Mouse (Mus musculus) forebrain, embryonic 13.5 days (tissue): ENCODE data around the gene Scn8a. TPM values are rescaled to one million over a fixed set of nuclear protein-coding genes. Genes with fewer than 3 reads are reported as not detected.

Source experiments
- ATAC-seq: fragments of 200-750 bp; cut with Nextera tagmentation; 2 replicates; pipeline ENCODE4 v1.8.0; 2017
- H3K27ac ChIP-seq: fragments of 300-500 bp; sonication (generic); 2 replicates; pipeline ENCODE4 v1.5.1; 2015; ENCODE audit warnings: inconsistent platforms, mild to moderate bottlenecking, moderate library complexity
- H3K27me3 ChIP-seq: fragments of 300-500 bp; sonication (generic); 2 replicates; pipeline ENCODE4 v1.6.1; 2015; ENCODE audit warnings: mild to moderate bottlenecking, inconsistent platforms
- H3K36me3 ChIP-seq: fragments of 300-500 bp; sonication (generic); 2 replicates; pipeline ENCODE4 v1.6.1; 2015; ENCODE audit warnings: mild to moderate bottlenecking, inconsistent platforms; ENCODE audit not compliant: poor library complexity, severe bottlenecking
- H3K4me1 ChIP-seq: fragments of 300-500 bp; sonication (generic); 2 replicates; pipeline ENCODE4 v1.6.1; 2015; ENCODE audit warnings: inconsistent platforms
- H3K4me2 ChIP-seq: fragments of 300-500 bp; sonication (generic); 2 replicates; pipeline ENCODE4 v1.6.1; 2015; ENCODE audit warnings: inconsistent platforms, mild to moderate bottlenecking, moderate library complexity
- H3K4me3 ChIP-seq: fragments of 300-500 bp; sonication (generic); 2 replicates; pipeline ENCODE4 v1.5.1; 2015; ENCODE audit warnings: mild to moderate bottlenecking, inconsistent platforms
- H3K9ac ChIP-seq: fragments of 300-500 bp; sonication (generic); 2 replicates; pipeline ENCODE4 v1.6.1; 2015; ENCODE audit warnings: mild to moderate bottlenecking, inconsistent platforms
- H3K9me3 ChIP-seq: fragments of 300-500 bp; sonication (generic); replicated peaks from 2 replicates; pipeline ENCODE4 v1.6.1; 2016; ENCODE audit warnings: inconsistent platforms
- WGBS: fragments of 180-500 bp; shearing (Covaris S2); methylation state at CpG from one replicate; pipeline ENCODE4 v1.1.7; 2015; 5-methylcytosine and 5-hydroxymethylcytosine counted together
- polyA plus RNA-seq: library from polyadenylated mRNA; unstranded; fragments of >200 nt; fragmentation: Nextera tagmentation; extraction: Ambion mirVana; gene quantifications from 2 replicates; pipeline ENCODE4 v1.2.1, GENCODE M21; 2015

The Scn8a gene
- polyA plus RNA-seq, 1 experiment from 2014 or later: 17.1 TPM

- Histone ChIP-seq H3K27ac (no peak overlapping the region), H3K27me3 (no peaks in the 10 kb centered on the region), H3K9ac (no peak overlapping the region), H3K4me3 (no peak overlapping the region), H3K36me3 (peaks cover 8% of the 10 kb centered on the region), H3K4me2 (no peak overlapping the region), H3K4me1 (peaks cover 15% of the 10 kb centered on the region; the same call in 1 of the 2 replicates), H3K9me3 (no peaks in the 10 kb centered on the region)
- 52% methylated on average over 3 of the region's 3 CpGs for WGBS
- no peak for ATAC-seq
These were observed 134.9 kb downstream of the Scn8a start for GRCm38 (mm10) chr15:101004538-101004937.

GRCm38 (mm10) chr15:101005717-101006116, 136.1 kb downstream of the Scn8a start:
- no peak overlapping the region for H3K4me2 ChIP-seq
- ATAC-seq: no peak
- peaks cover 15% of the 10 kb centered on the region; the same call in 1 of the 2 replicates for H3K4me1 ChIP-seq
- H3K9me3 ChIP-seq: no peaks in the 10 kb centered on the region
- peaks cover 8% of the 10 kb centered on the region for H3K36me3 ChIP-seq
- no peak overlapping the region for H3K27ac ChIP-seq
- H3K9ac ChIP-seq: no peak overlapping the region
- H3K4me3 ChIP-seq: no peak overlapping the region
- no peaks in the 10 kb centered on the region for H3K27me3 ChIP-seq
- 83% methylated on average over 8 of the region's 8 CpGs for WGBS

DNA sequence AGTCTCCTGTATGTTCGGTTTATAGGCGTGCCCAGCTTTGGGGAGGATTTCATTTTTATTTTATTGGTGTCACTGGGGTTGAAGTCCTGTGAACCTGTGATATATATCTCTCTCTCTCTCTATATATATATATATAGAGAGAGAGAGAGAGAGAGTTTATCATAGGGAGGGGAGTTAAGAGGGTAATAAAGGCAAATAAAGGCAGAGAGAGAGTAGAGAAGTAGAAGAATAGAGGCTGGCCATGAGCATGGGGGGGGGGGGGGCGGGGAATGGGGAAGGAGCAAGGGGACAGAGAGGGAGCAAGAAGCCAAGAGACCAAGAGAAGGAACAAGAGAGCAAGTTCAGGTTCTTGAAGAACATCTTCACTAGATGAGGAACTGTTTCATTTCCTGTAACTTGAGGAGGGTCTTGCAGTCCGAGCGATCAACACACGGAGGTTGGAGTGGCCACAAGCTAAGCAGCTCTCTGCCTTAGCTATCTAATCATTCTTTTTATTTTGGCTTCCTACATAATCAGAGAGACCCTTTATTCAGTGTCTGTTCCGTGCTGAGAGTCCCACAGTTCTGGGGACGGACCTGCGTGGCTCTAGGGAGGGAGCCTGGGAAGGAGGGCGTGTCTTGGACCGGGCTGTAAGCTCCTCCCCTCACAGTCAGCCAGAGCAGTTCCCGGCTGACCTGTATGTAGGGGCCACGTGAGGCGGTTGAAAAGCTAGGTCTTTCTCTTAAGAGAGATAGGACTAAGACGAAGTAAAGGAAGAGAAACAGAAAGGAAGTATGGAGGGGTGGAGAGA, 136.8 kb downstream of the Scn8a start:
- H3K4me1 ChIP-seq: peaks cover 15% of the 10 kb centered on the region; the same call in 1 of the 2 replicates
- H3K9me3 ChIP-seq: no peaks in the 10 kb centered on the region
- H3K4me2 ChIP-seq: peak overlapping the region; percentile 61
- H3K36me3 ChIP-seq: peaks cover 12% of the 10 kb centered on the region
- 16% methylated on average over 14 of the region's 15 CpGs for WGBS
- H3K27me3 ChIP-seq: no peaks in the 10 kb centered on the region
- no peak overlapping the region for H3K27ac ChIP-seq
- peak; percentile 81; the same call in 1 of the 2 replicates for ATAC-seq
- H3K4me3 ChIP-seq: peak overlapping the region; percentile 34
- peak overlapping the region; percentile 41; the same call in 1 of the 2 replicates for H3K9ac ChIP-seq

DNA sequence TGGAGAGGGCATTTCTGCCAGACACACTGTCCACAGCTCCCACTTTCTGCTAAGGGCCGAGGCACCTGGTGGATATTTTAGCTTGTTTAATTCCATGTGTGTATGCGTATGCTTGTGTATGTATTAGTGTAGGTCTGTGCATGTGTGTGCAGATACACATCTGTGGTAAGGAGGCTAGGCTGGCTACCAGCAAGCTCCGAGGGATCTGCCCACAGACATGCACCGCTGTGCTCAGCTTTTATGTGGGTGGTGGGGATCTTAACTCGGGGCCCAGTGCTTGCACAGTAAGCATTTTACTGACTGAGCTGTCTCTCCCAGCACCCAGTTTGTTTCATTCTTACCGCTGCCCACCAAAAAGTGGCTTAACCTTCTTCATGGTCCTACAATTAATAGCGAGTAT, 137.6 kb downstream of the Scn8a start:
- peak overlapping the region; percentile 61; the same call in 1 of the 2 replicates for H3K4me2 ChIP-seq
- 72% methylated on average over 7 of the region's 7 CpGs for WGBS

DNA sequence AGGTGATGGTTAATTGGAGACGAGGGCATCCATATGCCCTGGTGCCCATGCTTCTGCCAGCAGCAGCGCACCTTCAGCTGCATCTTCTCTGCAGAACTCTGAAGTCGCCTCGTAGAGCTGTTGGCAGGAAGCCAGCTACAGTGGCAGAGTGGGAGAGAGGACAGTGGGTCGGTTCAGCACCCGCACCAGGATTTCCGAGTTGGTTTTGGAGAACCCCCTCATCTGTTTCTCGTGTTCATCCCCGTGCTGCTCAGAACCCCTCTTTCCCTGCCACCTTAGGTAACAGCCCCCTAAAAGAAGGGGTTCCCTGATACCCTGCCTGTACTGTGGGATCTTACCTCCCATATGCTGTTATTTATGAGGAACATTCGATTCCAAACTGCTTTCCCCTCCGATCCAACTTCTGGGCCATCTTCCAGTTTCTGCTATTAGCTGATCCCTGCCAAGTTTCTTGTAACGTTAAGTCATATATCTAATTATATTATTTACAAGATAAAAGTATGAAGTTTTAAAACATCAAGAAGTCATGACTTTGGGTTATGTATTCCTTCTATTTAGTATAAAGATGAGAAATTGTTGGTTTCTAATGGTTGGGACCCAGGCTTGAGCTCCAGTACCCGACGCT, 138.8 kb downstream of the Scn8a start:
- H3K4me1 ChIP-seq: peaks cover 15% of the 10 kb centered on the region; the same call in 1 of the 2 replicates
- H3K36me3 ChIP-seq: peaks cover 7% of the 10 kb centered on the region
- no peaks in the 10 kb centered on the region for H3K27me3 ChIP-seq
- no peak for ATAC-seq
- no peak overlapping the region for H3K27ac ChIP-seq
- 82% methylated on average over 14 of the region's 14 CpGs for WGBS
- no peak overlapping the region for H3K9ac ChIP-seq
- no peak overlapping the region for H3K4me3 ChIP-seq
- no peak overlapping the region for H3K4me2 ChIP-seq
- H3K9me3 ChIP-seq: no peaks in the 10 kb centered on the region

More for the DNA sequence above, 137.6 kb downstream of the Scn8a start:
- ATAC-seq: no peak
- H3K36me3 ChIP-seq: peaks cover 9% of the 10 kb centered on the region
- no peaks in the 10 kb centered on the region for H3K27me3 ChIP-seq
- no peaks in the 10 kb centered on the region for H3K9me3 ChIP-seq
- no peak overlapping the region for H3K4me3 ChIP-seq
- no peak overlapping the region for H3K9ac ChIP-seq
- H3K27ac ChIP-seq: no peak overlapping the region
- peaks cover 15% of the 10 kb centered on the region; the same call in 1 of the 2 replicates for H3K4me1 ChIP-seq

- Histone ChIP-seq H3K9me3 (no peaks in the 10 kb centered on the region), H3K9ac (no peak overlapping the region), H3K36me3 (peaks cover 27% of the 10 kb centered on the region), H3K4me2 (no peak overlapping the region), H3K4me1 (peaks cover 10% of the 10 kb centered on the region; the same call in 1 of the 2 replicates), H3K27me3 (no peaks in the 10 kb centered on the region), H3K27ac (no peak overlapping the region), H3K4me3 (no peak overlapping the region)
- 86% methylated on average over 6 of the region's 6 CpGs for WGBS
- ATAC-seq: no peak
These were observed 141.7 kb downstream of the Scn8a start for GRCm38 (mm10) chr15:101011352-101011751.

- Histone ChIP-seq H3K4me3 (no peak overlapping the region), H3K27ac (no peak overlapping the region), H3K9ac (no peak overlapping the region), H3K4me2 (no peak overlapping the region), H3K4me1 (peaks cover 4% of the 10 kb centered on the region; the same call in 1 of the 2 replicates), H3K36me3 (peaks cover 20% of the 10 kb centered on the region), H3K9me3 (no peaks in the 10 kb centered on the region), H3K27me3 (no peaks in the 10 kb centered on the region)
- no peak for ATAC-seq
- WGBS: 61% methylated on average over 2 of the region's 2 CpGs
These were observed 159.3 kb downstream of the Scn8a start for GRCm38 (mm10) chr15:101028960-101029359.

DNA sequence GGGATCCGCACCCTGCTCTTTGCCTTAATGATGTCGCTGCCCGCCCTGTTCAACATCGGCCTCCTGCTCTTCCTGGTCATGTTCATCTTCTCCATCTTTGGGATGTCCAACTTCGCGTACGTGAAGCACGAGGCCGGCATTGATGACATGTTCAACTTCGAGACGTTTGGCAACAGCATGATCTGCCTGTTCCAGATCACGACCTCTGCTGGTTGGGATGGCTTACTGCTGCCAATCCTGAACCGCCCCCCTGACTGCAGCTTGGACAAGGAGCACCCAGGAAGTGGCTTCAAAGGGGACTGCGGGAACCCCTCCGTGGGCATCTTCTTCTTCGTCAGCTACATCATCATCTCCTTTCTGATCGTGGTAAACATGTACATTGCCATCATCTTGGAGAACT, 170.0 kb downstream of the Scn8a start:
- H3K4me2 ChIP-seq: no peak overlapping the region
- WGBS: 54% methylated on average over 17 of the region's 17 CpGs
- no peak overlapping the region for H3K27ac ChIP-seq
- no peaks in the 10 kb centered on the region for H3K4me1 ChIP-seq
- peaks cover 44% of the 10 kb centered on the region for H3K36me3 ChIP-seq
- peaks cover 45% of the 10 kb centered on the region for H3K27me3 ChIP-seq
- no peak overlapping the region for H3K9ac ChIP-seq
- no peaks in the 10 kb centered on the region for H3K9me3 ChIP-seq
- ATAC-seq: no peak
- H3K4me3 ChIP-seq: no peak overlapping the region

DNA sequence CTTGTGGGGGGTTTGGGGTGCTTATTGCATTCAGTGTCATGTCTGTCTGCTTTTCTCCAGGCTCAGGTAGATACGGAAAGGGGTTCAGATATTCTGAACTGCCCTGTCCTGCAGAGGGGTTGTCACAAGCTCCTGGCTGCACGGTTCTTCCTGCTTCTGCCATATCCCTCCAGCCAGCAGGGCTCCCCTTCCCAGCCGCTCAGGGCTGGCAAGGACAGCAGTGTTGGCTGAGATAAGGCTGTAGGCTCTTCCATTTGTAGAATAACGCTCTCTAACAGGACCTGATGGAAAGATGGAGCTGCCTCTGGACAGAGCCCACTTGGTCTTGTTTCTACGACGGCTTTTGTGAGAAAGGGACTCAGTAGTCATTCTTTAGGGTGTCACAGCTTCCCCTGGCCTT, 172.3 kb downstream of the Scn8a start:
- H3K36me3 ChIP-seq: peaks cover 27% of the 10 kb centered on the region
- H3K27ac ChIP-seq: no peak overlapping the region
- WGBS: 68% methylated on average over 6 of the region's 6 CpGs
- no peak for ATAC-seq
- H3K9me3 ChIP-seq: no peaks in the 10 kb centered on the region
- no peak overlapping the region for H3K9ac ChIP-seq
- H3K27me3 ChIP-seq: peaks cover 68% of the 10 kb centered on the region
- H3K4me1 ChIP-seq: peaks cover 12% of the 10 kb centered on the region
- H3K4me3 ChIP-seq: no peak overlapping the region
- no peak overlapping the region for H3K4me2 ChIP-seq

DNA sequence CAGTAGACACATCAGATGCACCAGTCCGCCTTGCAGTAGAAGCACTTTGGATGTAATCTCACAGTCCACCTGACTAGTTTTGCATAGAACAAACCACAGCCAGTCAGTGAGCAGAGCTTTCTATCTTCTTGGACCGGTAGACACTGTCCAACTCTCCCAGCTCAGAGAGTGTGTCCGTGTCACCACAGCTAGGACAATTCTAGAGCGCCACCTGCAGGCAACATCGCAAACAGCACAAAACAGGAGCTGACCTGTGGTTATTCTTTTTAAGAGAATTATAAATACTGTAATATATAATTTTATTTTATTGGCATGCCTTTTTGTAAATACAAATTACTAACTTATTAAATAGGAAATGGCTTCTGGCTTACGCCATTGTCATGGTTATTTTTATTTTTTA, 173.0 kb downstream of the Scn8a start:
- Histone ChIP-seq H3K4me3 (no peak overlapping the region), H3K9ac (no peak overlapping the region), H3K9me3 (no peaks in the 10 kb centered on the region), H3K27me3 (peaks cover 74% of the 10 kb centered on the region), H3K4me2 (no peak overlapping the region), H3K36me3 (peaks cover 22% of the 10 kb centered on the region), H3K27ac (no peak overlapping the region), H3K4me1 (peaks cover 17% of the 10 kb centered on the region)
- 28% methylated on average over 6 of the region's 6 CpGs for WGBS
- ATAC-seq: no peak

GRCm38 (mm10) chr15:101044531-101044930, 174.9 kb downstream of the Scn8a start:
- H3K36me3 ChIP-seq: peaks cover 18% of the 10 kb centered on the region
- H3K9ac ChIP-seq: no peak overlapping the region
- H3K4me3 ChIP-seq: no peak overlapping the region
- H3K4me1 ChIP-seq: peaks cover 17% of the 10 kb centered on the region
- 39% methylated on average over 6 of the region's 6 CpGs for WGBS
- H3K27me3 ChIP-seq: peaks cover 83% of the 10 kb centered on the region
- H3K4me2 ChIP-seq: no peak overlapping the region
- no peak overlapping the region for H3K27ac ChIP-seq
- H3K9me3 ChIP-seq: no peaks in the 10 kb centered on the region
- no peak for ATAC-seq

DNA sequence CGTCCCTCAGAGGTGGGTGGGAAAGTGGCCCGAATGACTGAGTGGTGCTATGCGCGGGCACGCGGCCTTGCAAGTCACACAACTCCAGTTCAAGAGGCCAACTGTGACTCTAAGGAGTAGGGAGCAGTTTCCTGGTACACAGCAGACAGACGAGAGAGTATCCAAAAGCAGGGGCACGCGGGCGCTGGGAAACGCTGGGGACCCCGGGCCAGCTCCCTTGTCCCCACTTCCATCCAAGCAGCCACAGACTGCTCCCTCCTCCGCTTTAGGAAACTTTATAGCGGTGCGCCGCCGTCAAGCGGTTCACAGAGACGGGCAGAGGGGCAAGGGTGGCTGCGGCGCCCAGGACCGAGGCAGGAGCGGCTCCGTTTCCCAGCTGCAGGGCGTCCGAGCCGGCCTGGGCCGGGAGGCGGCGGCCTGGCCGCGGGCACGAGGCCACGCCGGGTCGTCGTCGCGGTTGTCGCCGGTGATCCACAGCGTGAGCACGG, 176.4 kb downstream of the Scn8a start:
- Histone ChIP-seq H3K4me3 (peak overlapping the region; percentile 53), H3K4me2 (peak overlapping the region; percentile 98), H3K9ac (peak overlapping the region; percentile 67), H3K27ac (no peak overlapping the region), H3K4me1 (peaks cover 17% of the 10 kb centered on the region), H3K9me3 (no peaks in the 10 kb centered on the region), H3K36me3 (peaks cover 2% of the 10 kb centered on the region; the same call in 1 of the 2 replicates), H3K27me3 (peaks cover 83% of the 10 kb centered on the region)
- no peak for ATAC-seq
- WGBS: 2% methylated on average over 43 of the region's 43 CpGs
